Mouse (Mus musculus): ENCODE data around the gene Rptor. TPM values are rescaled to one million over a fixed set of nuclear protein-coding genes. Genes with fewer than 3 reads are reported as not detected.
"Not testable (repeated sequence)": the region's sequence is repeated elsewhere in the genome, so short reads cannot be mapped to it uniquely, and the experiment has no call there.

Rptor gene
- polyA plus RNA-seq, 1 experiment from 2014 or later: 9.2 TPM

GRCm38 (mm10) chr11:119661479-119661878, 58.8 kb downstream of the Rptor start:
- not testable (repeated sequence) for ATAC-seq; H3K9ac ChIP-seq; H3K4me2 ChIP-seq; H3K27me3 ChIP-seq; H3K36me3 ChIP-seq (ENCODE audit: poor library complexity, severe bottlenecking); H3K27ac ChIP-seq; H3K9me3 ChIP-seq (replicated peaks); H3K4me3 ChIP-seq
- peaks cover 16% of the 10 kb centered on the region for H3K4me1 ChIP-seq
- 51% methylated on average over 4 of the region's 4 CpGs for WGBS

- Histone ChIP-seq H3K9me3 (replicated peaks) (no peaks in the 10 kb centered on the region), H3K4me3 (no peak overlapping the region), H3K4me1 (peaks cover 16% of the 10 kb centered on the region), H3K27me3 (no peaks in the 10 kb centered on the region), H3K36me3 (ENCODE audit: poor library complexity, severe bottlenecking) (no peaks in the 10 kb centered on the region), H3K4me2 (no peak overlapping the region), H3K9ac (no peak overlapping the region), H3K27ac (no peak overlapping the region)
- no peak for ATAC-seq
- 96% methylated on average over 2 of the region's 2 CpGs for WGBS
These were observed 61.2 kb downstream of the Rptor start for GRCm38 (mm10) chr11:119663876-119664275.

GRCm38 (mm10) chr11:119664678-119665307, 62.1 kb downstream of the Rptor start:
- ATAC-seq: no peak
- Histone ChIP-seq H3K4me1 (peaks cover 16% of the 10 kb centered on the region), H3K9ac (no peak overlapping the region)

GRCm38 (mm10) chr11:119665308-119665702, 62.6 kb downstream of the Rptor start:
- ATAC-seq: no peak

More at GRCm38 (mm10) chr11:119664678-119665307, 62.1 kb downstream of the Rptor start:
- Histone ChIP-seq H3K27ac (no peak overlapping the region), H3K4me2 (no peak overlapping the region), H3K9me3 (replicated peaks) (no peaks in the 10 kb centered on the region), H3K36me3 (ENCODE audit: poor library complexity, severe bottlenecking) (no peaks in the 10 kb centered on the region), H3K4me3 (no peak overlapping the region), H3K27me3 (no peaks in the 10 kb centered on the region)
- WGBS: 60% methylated on average over 10 of the region's 10 CpGs

GRCm38 (mm10) chr11:119666567-119667108, 63.9 kb downstream of the Rptor start:
- no peak overlapping the region for H3K4me2 ChIP-seq
- H3K4me3 ChIP-seq: no peak overlapping the region
- no peaks in the 10 kb centered on the region for H3K9me3 ChIP-seq (replicated peaks)
- no peak overlapping the region for H3K27ac ChIP-seq
- no peaks in the 10 kb centered on the region for H3K27me3 ChIP-seq
- H3K36me3 ChIP-seq (ENCODE audit: poor library complexity, severe bottlenecking): no peaks in the 10 kb centered on the region
- ATAC-seq: no peak
- H3K9ac ChIP-seq: no peak overlapping the region
- H3K4me1 ChIP-seq: peaks cover 16% of the 10 kb centered on the region
- WGBS: 33% methylated on average over 2 of the region's 2 CpGs

More at GRCm38 (mm10) chr11:119665308-119665702, 62.6 kb downstream of the Rptor start:
- Histone ChIP-seq H3K36me3 (ENCODE audit: poor library complexity, severe bottlenecking) (no peaks in the 10 kb centered on the region), H3K9ac (no peak overlapping the region), H3K27me3 (no peaks in the 10 kb centered on the region), H3K4me2 (no peak overlapping the region), H3K9me3 (replicated peaks) (no peaks in the 10 kb centered on the region), H3K4me1 (peaks cover 16% of the 10 kb centered on the region), H3K27ac (no peak overlapping the region), H3K4me3 (no peak overlapping the region)
- 89% methylated on average over 5 of the region's 5 CpGs for WGBS

- H3K4me3 ChIP-seq: no peak overlapping the region
- H3K36me3 ChIP-seq (ENCODE audit: poor library complexity, severe bottlenecking): no peaks in the 10 kb centered on the region
- peaks cover 10% of the 10 kb centered on the region; the same call in 1 of the 2 replicates for H3K4me1 ChIP-seq
- no peaks in the 10 kb centered on the region for H3K27me3 ChIP-seq
- ATAC-seq: no peak
- no peak overlapping the region for H3K27ac ChIP-seq
- WGBS: 76% methylated on average over 11 of the region's 11 CpGs
- no peak overlapping the region for H3K9ac ChIP-seq
- no peak overlapping the region for H3K4me2 ChIP-seq
- H3K9me3 ChIP-seq (replicated peaks): no peaks in the 10 kb centered on the region
These were observed 68.3 kb downstream of the Rptor start for GRCm38 (mm10) chr11:119670690-119671666.

GRCm38 (mm10) chr11:119672041-119672440, 69.3 kb downstream of the Rptor start:
- ATAC-seq: no peak
- H3K4me1 ChIP-seq: 0 out of 2 replicates have a peak, but pooled peaks cover 10% of the 10 kb centered on the region
- H3K36me3 ChIP-seq (ENCODE audit: poor library complexity, severe bottlenecking): no peaks in the 10 kb centered on the region
- no peak overlapping the region for H3K4me2 ChIP-seq
- H3K9me3 ChIP-seq (replicated peaks): no peaks in the 10 kb centered on the region
- H3K27me3 ChIP-seq: no peaks in the 10 kb centered on the region
- H3K4me3 ChIP-seq: no peak overlapping the region
- H3K27ac ChIP-seq: no peak overlapping the region
- WGBS: 21% methylated on average over 2 of the region's 2 CpGs
- no peak overlapping the region for H3K9ac ChIP-seq

- H3K4me1 ChIP-seq: 0 out of 2 replicates have a peak, but pooled peaks cover 10% of the 10 kb centered on the region
- WGBS: 83% methylated on average over 4 of the region's 4 CpGs
- H3K27me3 ChIP-seq: no peaks in the 10 kb centered on the region
- H3K4me3 ChIP-seq: no peak overlapping the region
- no peaks in the 10 kb centered on the region for H3K36me3 ChIP-seq (ENCODE audit: poor library complexity, severe bottlenecking)
- H3K9me3 ChIP-seq (replicated peaks): no peaks in the 10 kb centered on the region
- H3K9ac ChIP-seq: no peak overlapping the region
- ATAC-seq: no peak
- H3K27ac ChIP-seq: no peak overlapping the region
- no peak overlapping the region for H3K4me2 ChIP-seq
These were observed 70.1 kb downstream of the Rptor start for GRCm38 (mm10) chr11:119672775-119673174.

- no peak overlapping the region for H3K27ac ChIP-seq
- H3K9ac ChIP-seq: no peak overlapping the region
- H3K9me3 ChIP-seq (replicated peaks): no peaks in the 10 kb centered on the region
- no peak for ATAC-seq
- H3K4me2 ChIP-seq: no peak overlapping the region
- no peak overlapping the region for H3K4me3 ChIP-seq
- H3K4me1 ChIP-seq: peaks cover 16% of the 10 kb centered on the region; the same call in 1 of the 2 replicates
- no peaks in the 10 kb centered on the region for H3K36me3 ChIP-seq (ENCODE audit: poor library complexity, severe bottlenecking)
- H3K27me3 ChIP-seq: no peaks in the 10 kb centered on the region
- WGBS: 82% methylated on average over 4 of the region's 4 CpGs
These were observed 72.1 kb downstream of the Rptor start for GRCm38 (mm10) chr11:119674835-119675234.

GRCm38 (mm10) chr11:119675546-119675945, 72.8 kb downstream of the Rptor start:
- Histone ChIP-seq H3K9me3 (replicated peaks) (no peaks in the 10 kb centered on the region), H3K4me2 (no peak overlapping the region), H3K27ac (no peak overlapping the region), H3K9ac (no peak overlapping the region), H3K36me3 (ENCODE audit: poor library complexity, severe bottlenecking) (no peaks in the 10 kb centered on the region), H3K27me3 (no peaks in the 10 kb centered on the region), H3K4me1 (peaks cover 16% of the 10 kb centered on the region), H3K4me3 (no peak overlapping the region)
- whole genome bisulfite sequencing: 87% methylated on average over 6 of the region's 6 CpGs
- ATAC-seq: no peak

GRCm38 (mm10) chr11:119676751-119677411, 74.2 kb downstream of the Rptor start:
- Histone ChIP-seq H3K27ac (no peak overlapping the region), H3K4me2 (no peak overlapping the region), H3K9me3 (replicated peaks) (no peaks in the 10 kb centered on the region), H3K9ac (no peak overlapping the region), H3K36me3 (ENCODE audit: poor library complexity, severe bottlenecking) (no peaks in the 10 kb centered on the region), H3K27me3 (no peaks in the 10 kb centered on the region), H3K4me1 (peaks cover 22% of the 10 kb centered on the region), H3K4me3 (no peak overlapping the region)
- 92% methylated on average over 7 of the region's 7 CpGs for WGBS
- ATAC-seq: no peak

Measured in forebrain, embryonic 13.5 days (tissue).